Mouse (Mus musculus) heart, postnatal 0 days (tissue): ENCODE measurements around the gene 4931428L18Rik. TPM values are rescaled to one million over a fixed set of nuclear protein-coding genes. Genes with fewer than 3 reads are reported as not detected.

ENCODE experiments used
- ATAC-seq: fragments of 200-750 bp; cut with Nextera tagmentation; 2 replicates; pipeline ENCODE4 v1.8.0; 2017; ENCODE audit warnings: low read depth, moderate number of reproducible peaks, moderate library complexity; ENCODE audit not compliant: insufficient read depth
- DNase-seq: peaks from one replicate; pipeline ENCODE4 v3.0.0-alpha.2; 2016; ENCODE audit warnings: low spot score
- H3K27ac ChIP-seq: fragments of 300-500 bp; sonication (generic); 2 replicates; pipeline ENCODE4 v1.5.1; 2014; ENCODE audit warnings: low read depth, mild to moderate bottlenecking
- H3K27me3 ChIP-seq: fragments of 300-500 bp; sonication (generic); 2 replicates; pipeline ENCODE4 v1.6.1; 2014; ENCODE audit warnings: low read length, mixed read lengths; ENCODE audit not compliant: control insufficient read depth, insufficient read depth
- H3K36me3 ChIP-seq: fragments of 300-500 bp; sonication (generic); replicated peaks from 2 replicates; pipeline ENCODE4 v1.6.1; 2014; ENCODE audit warnings: low read length, mixed read lengths; ENCODE audit not compliant: control insufficient read depth, insufficient read depth
- H3K4me1 ChIP-seq: fragments of 300-500 bp; sonication (generic); 2 replicates; pipeline ENCODE4 v1.6.1; 2014; ENCODE audit warnings: antibody characterized with exemption; ENCODE audit not compliant: control insufficient read depth, insufficient read depth
- H3K4me2 ChIP-seq: fragments of 300-500 bp; sonication (generic); 2 replicates; pipeline ENCODE4 v1.6.1; 2014; ENCODE audit warnings: low read depth, mild to moderate bottlenecking, low read length, moderate library complexity
- H3K4me3 ChIP-seq: fragments of 300-500 bp; sonication (generic); 2 replicates; pipeline ENCODE4 v1.5.1; 2014; ENCODE audit warnings: low read depth, low read length
- H3K9ac ChIP-seq: fragments of 300-500 bp; sonication (generic); replicated peaks from 2 replicates; pipeline ENCODE4 v1.6.1; 2014; ENCODE audit warnings: low read depth, low read length, mixed read lengths
- H3K9me3 ChIP-seq: fragments of 300-500 bp; sonication (generic); replicated peaks from 2 replicates; pipeline ENCODE4 v1.6.1; 2016; ENCODE audit warnings: low read length; ENCODE audit not compliant: control insufficient read depth
- CTCF ChIP-seq: IDR thresholded peaks from 2 replicates; pipeline ENCODE4 v1.5.1; 2016; ENCODE audit warnings: antibody characterized with exemption, control low read depth, low read depth
- EP300 ChIP-seq: IDR thresholded peaks from 2 replicates; pipeline ENCODE4 v1.6.1; 2016; ENCODE audit warnings: antibody characterized with exemption, low read depth
- WGBS: fragments of 180-500 bp; shearing (Covaris S2); extraction: QIAGEN DNeasy Blood & Tissue Kit; methylation state at CpG from one replicate; pipeline ENCODE4 v1.1.7; 2014; 5-methylcytosine and 5-hydroxymethylcytosine counted together
- polyA plus RNA-seq: library from polyadenylated mRNA; unstranded; fragments of >200 nt; fragmentation: Nextera tagmentation; extraction: Ambion mirVana; gene quantifications from 2 replicates; pipeline ENCODE4 v1.2.1, GENCODE M21; 2015
- total RNA-seq: library from RNA; depleted of rRNA; stranded (reverse); fragments of >200 nt; gene quantifications from 2 replicates; pipeline ENCODE4 v1.2.3, GENCODE M21; 2014; ENCODE audit warnings: low replicate concordance

The 4931428L18Rik gene
- total and polyA plus RNA-seq, 2 experiments from 2014 or later, result 0.23 TPM; not detected in 1

DNA sequence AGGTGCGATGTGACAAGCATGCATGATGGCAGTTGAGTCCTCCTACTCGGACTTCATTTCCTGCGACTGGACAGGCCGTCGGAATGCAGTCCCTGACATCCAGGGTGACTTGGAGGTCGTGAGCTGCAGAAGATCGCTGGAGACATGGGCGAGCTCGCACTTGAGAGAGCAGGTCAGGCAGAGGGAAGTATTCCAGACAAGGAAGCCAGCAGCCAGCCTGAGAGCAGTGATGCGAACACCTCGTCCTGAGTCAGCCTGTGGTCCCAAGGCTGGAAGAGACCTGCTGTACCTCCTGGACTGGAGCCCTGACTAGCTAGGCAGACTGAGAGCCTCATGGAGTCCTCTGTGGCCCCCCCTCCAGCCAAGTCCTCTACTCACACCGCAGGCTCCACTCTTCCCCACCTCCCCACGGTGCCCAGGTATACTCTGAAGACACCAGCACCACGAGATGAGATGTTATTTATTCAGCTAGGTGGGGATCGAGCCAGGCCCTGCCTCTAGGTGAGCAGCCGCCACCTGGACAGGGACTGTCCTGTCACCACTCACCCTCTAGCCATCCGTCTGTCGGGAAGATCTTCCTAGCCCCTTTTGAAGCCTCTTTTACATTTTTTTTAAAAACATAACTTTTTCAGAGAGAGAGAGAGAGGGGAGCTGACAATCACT, 57.8 kb downstream of the 4931428L18Rik start:
- H3K4me1 ChIP-seq, result no peaks in the 10 kb centered on the region; the same call in 1 of the 2 replicates
- H3K9ac ChIP-seq, result no peak overlapping the region
- H3K4me3 ChIP-seq, result no peak overlapping the region
- DNase-seq, result no peak
- TF ChIP-seq CTCF (no peak), EP300 (no peak)
- no peaks in the 10 kb centered on the region for H3K36me3 ChIP-seq
- no peaks in the 10 kb centered on the region for H3K27me3 ChIP-seq
- H3K27ac ChIP-seq, result peak overlapping the region; percentile 8; the same call in 1 of the 2 replicates
- ATAC-seq, result peak; percentile 51
- WGBS, result 47% methylated on average over 18 of the region's 18 CpGs
- H3K4me2 ChIP-seq, result no peak overlapping the region
- H3K9me3 ChIP-seq, result no peaks in the 10 kb centered on the region

DNA sequence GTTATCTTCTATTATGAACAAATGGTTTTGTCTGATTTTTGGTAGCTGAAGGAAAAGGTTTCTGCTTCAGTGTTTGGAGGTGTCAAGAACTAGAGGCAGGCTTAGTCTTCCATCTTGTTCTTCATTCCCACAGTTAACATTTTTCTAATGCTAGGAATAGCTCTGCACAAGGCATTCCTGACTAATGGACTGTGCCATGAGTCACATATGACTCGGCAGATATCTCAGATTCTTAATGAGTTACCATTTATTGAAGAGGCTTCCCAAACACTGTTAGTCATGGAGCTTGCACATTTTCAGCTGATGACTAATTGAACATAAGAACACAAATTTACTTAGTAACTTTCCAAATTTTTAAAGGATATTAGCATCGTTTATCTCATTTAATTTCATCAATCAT, 65.6 kb downstream of the 4931428L18Rik start:
- WGBS, result 61% methylated on average over 2 of the region's 2 CpGs
- no peaks in the 10 kb centered on the region for H3K27me3 ChIP-seq
- H3K36me3 ChIP-seq, result no peaks in the 10 kb centered on the region
- no peak for DNase-seq
- no peak overlapping the region for H3K9ac ChIP-seq
- no peaks in the 10 kb centered on the region for H3K9me3 ChIP-seq
- no peak overlapping the region for H3K27ac ChIP-seq
- H3K4me3 ChIP-seq, result no peak overlapping the region
- H3K4me1 ChIP-seq, result no peaks in the 10 kb centered on the region
- no peak for ATAC-seq
- no peak overlapping the region for H3K4me2 ChIP-seq
- TF ChIP-seq EP300, result no peak
- TF ChIP-seq CTCF, result no peak

DNA sequence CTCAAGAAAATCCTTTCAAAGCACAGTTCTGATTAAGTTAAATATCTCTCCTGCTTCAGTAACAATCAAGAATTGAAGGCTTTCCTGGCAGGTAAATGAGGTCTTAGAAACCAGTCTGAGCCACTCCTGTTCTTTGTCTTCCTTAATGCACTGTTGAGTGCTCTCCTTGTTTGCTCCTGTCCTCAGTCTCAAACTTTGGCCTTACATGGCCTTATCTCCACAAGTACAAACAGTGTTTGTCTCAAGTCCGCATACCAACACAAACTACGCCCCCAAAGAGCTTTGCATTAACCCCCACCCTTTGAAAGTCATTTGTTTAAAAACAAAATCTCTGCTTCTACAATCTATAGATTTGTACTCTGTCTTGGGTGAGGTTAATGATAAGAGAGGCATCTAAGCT, 66.3 kb downstream of the 4931428L18Rik start:
- WGBS, result 49% methylated on average over 2 of the region's 2 CpGs
- no peak for TF ChIP-seq CTCF
- no peak for TF ChIP-seq EP300
- DNase-seq (no peak), ATAC-seq (no peak)
- Histone ChIP-seq H3K4me1 (no peaks in the 10 kb centered on the region), H3K4me3 (no peak overlapping the region), H3K27ac (no peak overlapping the region), H3K9ac (no peak overlapping the region), H3K4me2 (no peak overlapping the region), H3K9me3 (no peaks in the 10 kb centered on the region), H3K36me3 (no peaks in the 10 kb centered on the region), H3K27me3 (no peaks in the 10 kb centered on the region)

DNA sequence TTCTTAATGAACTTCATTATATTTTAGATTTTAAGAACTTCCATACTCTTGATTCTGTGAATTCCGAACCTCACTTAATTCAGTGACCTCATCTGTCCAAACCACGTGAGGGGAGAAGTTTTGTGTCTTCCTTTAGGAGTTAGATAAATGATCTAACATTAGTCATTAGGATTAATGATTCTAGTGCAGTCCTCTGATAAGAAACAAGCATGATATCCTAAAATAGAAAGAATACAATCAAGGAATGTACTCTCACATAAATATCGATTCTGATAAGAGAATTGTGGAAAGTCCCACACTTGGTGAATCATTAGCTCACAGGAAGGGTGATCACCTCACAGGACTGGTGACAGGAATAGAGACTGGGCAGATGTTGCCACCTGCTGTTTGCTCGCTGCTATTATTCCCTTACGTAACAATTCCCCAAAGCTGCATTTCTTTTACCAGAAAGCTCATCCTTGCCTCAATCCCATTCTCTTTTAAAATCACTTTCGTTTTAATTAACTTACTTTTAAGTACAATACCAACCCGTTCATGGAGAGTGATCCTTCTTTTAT, 68.6 kb downstream of the 4931428L18Rik start:
- TF ChIP-seq CTCF (peak; percentile 82), EP300 (no peak)
- no peak overlapping the region for H3K4me3 ChIP-seq
- no peaks in the 10 kb centered on the region for H3K36me3 ChIP-seq
- H3K27ac ChIP-seq, result no peak overlapping the region
- H3K9ac ChIP-seq, result no peak overlapping the region
- no peaks in the 10 kb centered on the region for H3K9me3 ChIP-seq
- WGBS, result 8% methylated on average over 7 of the region's 7 CpGs
- DNase-seq (peak; percentile 70), ATAC-seq (peak; percentile 77)
- H3K4me1 ChIP-seq, result no peaks in the 10 kb centered on the region
- no peak overlapping the region for H3K4me2 ChIP-seq
- H3K27me3 ChIP-seq, result no peaks in the 10 kb centered on the region

DNA sequence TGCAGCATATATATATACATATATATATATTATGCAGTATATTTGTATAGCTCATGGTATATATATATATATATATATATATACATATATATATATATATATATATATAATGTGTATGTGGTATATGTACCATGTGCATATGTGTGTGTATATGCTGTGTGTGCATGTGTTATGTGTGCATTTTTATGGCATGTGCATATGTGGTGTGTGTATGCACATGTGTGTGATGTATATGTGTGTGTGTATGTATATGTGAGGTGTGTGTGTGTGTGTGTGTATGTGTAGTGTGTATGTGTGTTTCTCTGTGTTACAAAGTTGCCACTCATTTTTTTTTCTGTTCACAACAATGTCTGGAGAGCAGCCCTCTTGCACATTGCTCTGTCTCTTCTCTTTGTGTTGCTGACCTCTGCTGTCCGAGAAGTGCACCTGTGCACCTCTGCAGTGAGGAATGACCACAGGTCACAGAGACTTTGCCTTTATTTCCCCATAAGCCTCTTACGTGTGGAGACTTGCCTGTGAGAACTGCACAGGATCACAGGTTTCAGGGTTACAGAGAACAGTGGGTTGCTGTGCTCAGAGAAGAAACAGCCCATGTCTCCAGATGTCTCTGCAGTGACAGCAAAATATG, 69.6 kb downstream of the 4931428L18Rik start:
- Histone ChIP-seq H3K36me3 (no peaks in the 10 kb centered on the region), H3K4me1 (no peaks in the 10 kb centered on the region), H3K9ac (no peak overlapping the region), H3K4me3 (no peak overlapping the region), H3K4me2 (no peak overlapping the region), H3K27me3 (no peaks in the 10 kb centered on the region), H3K27ac (no peak overlapping the region), H3K9me3 (no peaks in the 10 kb centered on the region)
- no peak for DNase-seq
- peak; percentile 53; the same call in 1 of the 2 replicates for ATAC-seq
- TF ChIP-seq EP300 (no peak), CTCF (peak; percentile 61)
- 37% methylated on average over 2 of the region's 2 CpGs for WGBS
